Mouse (Mus musculus): ENCODE data around the gene Nob1. TPM values are rescaled to one million over a fixed set of nuclear protein-coding genes. Genes with fewer than 3 reads are reported as not detected.

Gene Nob1
- polyA plus RNA-seq, 1 experiment from 2014 or later, result 18.4 TPM

DNA sequence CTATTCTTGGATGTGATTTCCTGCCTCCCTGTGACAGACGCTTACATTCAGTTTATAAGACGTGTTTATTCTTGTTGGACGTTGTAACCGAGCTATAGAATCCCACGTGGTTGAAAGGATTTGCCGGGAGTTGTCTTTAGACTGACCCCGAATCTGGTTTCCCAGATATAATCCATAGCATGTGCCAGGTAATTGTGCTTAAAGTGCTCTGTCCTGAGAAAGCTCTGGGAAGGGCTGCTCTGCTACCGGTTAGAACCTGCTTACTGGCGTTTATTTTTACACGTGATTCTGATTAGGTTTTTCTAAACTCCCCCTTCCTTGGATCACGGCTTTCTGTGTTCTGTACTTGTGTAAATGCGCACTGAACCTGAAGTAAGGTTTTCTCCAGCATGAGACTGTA, 27.2 kb downstream of the Nob1 start:
- H3K9ac ChIP-seq (replicated peaks), result no peak overlapping the region
- ATAC-seq (no peak), DNase-seq (no peak)
- no peaks in the 10 kb centered on the region for H3K27me3 ChIP-seq (ENCODE audit: insufficient read depth, low read length)
- H3K4me2 ChIP-seq (ENCODE audit: low read depth, low read length), result no peak overlapping the region
- no peaks in the 10 kb centered on the region for H3K36me3 ChIP-seq (replicated peaks; ENCODE audit: insufficient read depth, low read length)
- WGBS (ENCODE audit: insufficient replicate concordance), result 69% methylated on average over 12 of the region's 12 CpGs
- no peak for TF ChIP-seq EP300 (IDR thresholded peaks at IDR 0.05; ENCODE audit: low read depth)
- no peak for TF ChIP-seq CTCF (IDR thresholded peaks at IDR 0.05; ENCODE audit: low read depth)
- peaks cover 6% of the 10 kb centered on the region for H3K4me1 ChIP-seq (ENCODE audit: insufficient read depth)
- no peak overlapping the region for H3K4me3 ChIP-seq (ENCODE audit: low read depth, low read length)
- H3K9me3 ChIP-seq (ENCODE audit: low read length), result no peaks in the 10 kb centered on the region
- H3K27ac ChIP-seq (ENCODE audit: low read depth), result no peak overlapping the region

DNA sequence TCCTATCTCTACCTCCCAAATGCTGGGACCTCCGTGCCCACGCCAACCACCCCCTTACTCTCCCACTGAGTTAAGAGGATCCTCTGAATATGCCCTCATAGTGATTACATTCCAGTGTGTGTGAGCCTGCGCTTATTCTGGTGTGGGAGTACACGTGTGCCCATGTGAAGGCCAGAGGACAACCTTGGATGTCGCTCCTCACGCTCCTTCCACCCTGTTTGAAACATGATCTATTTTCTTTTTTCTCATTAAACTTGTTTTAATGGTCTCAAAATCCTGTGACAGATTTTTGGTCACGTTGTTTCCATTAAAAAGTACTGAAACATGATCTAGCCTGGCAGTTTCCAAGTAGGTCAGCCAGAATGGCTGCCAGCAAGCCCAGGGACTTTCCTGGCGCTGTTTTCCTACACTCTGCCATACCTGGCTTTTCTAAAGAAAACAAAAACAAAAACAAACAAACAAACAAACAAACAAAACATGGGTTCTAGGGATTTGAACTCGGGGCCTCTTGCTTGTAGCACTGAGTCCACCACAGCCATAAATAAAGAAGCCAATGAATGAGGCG, 28.7 kb downstream of the Nob1 start:
- DNase-seq (no peak), ATAC-seq (no peak)
- no peaks in the 10 kb centered on the region for H3K36me3 ChIP-seq (replicated peaks; ENCODE audit: insufficient read depth, low read length)
- H3K4me2 ChIP-seq (ENCODE audit: low read depth, low read length), result no peak overlapping the region
- H3K4me1 ChIP-seq (ENCODE audit: insufficient read depth), result peaks cover under 1% of the 10 kb centered on the region; the same call in 1 of the 2 replicates
- TF ChIP-seq EP300 (IDR thresholded peaks at IDR 0.05; ENCODE audit: low read depth) (no peak), CTCF (IDR thresholded peaks at IDR 0.05; ENCODE audit: low read depth) (no peak)
- no peaks in the 10 kb centered on the region for H3K27me3 ChIP-seq (ENCODE audit: insufficient read depth, low read length)
- 88% methylated on average over 10 of the region's 10 CpGs for WGBS (ENCODE audit: insufficient replicate concordance)
- no peaks in the 10 kb centered on the region for H3K9me3 ChIP-seq (ENCODE audit: low read length)
- no peak overlapping the region for H3K9ac ChIP-seq (replicated peaks)
- no peak overlapping the region for H3K27ac ChIP-seq (ENCODE audit: low read depth)
- H3K4me3 ChIP-seq (ENCODE audit: low read depth, low read length), result no peak overlapping the region

DNA sequence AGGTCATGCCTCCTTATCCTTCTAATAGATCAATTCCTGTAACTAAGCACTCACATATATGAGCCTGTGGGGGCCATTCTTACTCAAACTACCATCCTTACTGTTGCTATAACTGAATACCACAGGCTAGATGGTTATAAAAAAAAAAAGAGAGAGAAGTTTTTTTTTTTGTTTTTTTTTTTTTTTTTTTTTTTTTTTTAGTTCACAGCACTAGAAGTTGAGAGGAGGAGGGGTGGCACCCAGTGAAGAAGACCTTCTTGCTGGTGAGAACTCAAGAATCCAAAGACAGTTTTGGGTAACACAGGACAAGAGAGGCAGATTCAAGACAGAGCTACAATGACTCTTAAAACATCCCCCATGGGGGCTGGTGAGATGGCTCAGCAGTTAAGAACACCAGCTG, 29.5 kb downstream of the Nob1 start:
- no peak for TF ChIP-seq CTCF (IDR thresholded peaks at IDR 0.05; ENCODE audit: low read depth)
- no peak for TF ChIP-seq EP300 (IDR thresholded peaks at IDR 0.05; ENCODE audit: low read depth)
- H3K27me3 ChIP-seq (ENCODE audit: insufficient read depth, low read length), result no peaks in the 10 kb centered on the region
- H3K9me3 ChIP-seq (ENCODE audit: low read length), result no peaks in the 10 kb centered on the region
- no peak overlapping the region for H3K4me2 ChIP-seq (ENCODE audit: low read depth, low read length)
- H3K9ac ChIP-seq (replicated peaks), result no peak overlapping the region
- ATAC-seq (no peak), DNase-seq (no peak)
- no peaks in the 10 kb centered on the region for H3K4me1 ChIP-seq (ENCODE audit: insufficient read depth)
- H3K27ac ChIP-seq (ENCODE audit: low read depth), result no peak overlapping the region
- H3K4me3 ChIP-seq (ENCODE audit: low read depth, low read length), result no peak overlapping the region
- H3K36me3 ChIP-seq (replicated peaks; ENCODE audit: insufficient read depth, low read length), result no peaks in the 10 kb centered on the region

DNA sequence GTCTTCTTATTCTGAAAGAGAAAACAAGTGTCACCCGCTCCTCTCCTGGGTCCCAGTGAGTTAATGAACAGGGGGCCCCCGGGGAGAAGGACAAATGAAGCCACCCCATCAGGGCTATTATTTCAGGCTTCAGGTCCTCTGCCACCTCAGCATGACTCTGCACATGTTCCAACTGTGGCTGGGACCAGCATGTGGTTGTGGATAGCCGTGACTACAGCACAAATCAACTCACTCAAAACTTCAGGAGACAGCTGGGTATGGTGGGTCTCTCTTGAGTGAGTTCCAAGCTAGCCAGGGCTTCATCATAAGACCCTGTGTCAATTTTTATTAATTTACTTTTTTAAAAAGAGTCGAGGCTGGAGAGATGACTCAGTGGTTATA, 33.7 kb downstream of the Nob1 start:
- H3K27ac ChIP-seq (ENCODE audit: low read depth), result no peak overlapping the region
- H3K27me3 ChIP-seq (ENCODE audit: insufficient read depth, low read length), result no peaks in the 10 kb centered on the region
- H3K36me3 ChIP-seq (replicated peaks; ENCODE audit: insufficient read depth, low read length), result no peaks in the 10 kb centered on the region
- no peak for TF ChIP-seq CTCF (IDR thresholded peaks at IDR 0.05; ENCODE audit: low read depth)
- no peak for TF ChIP-seq EP300 (IDR thresholded peaks at IDR 0.05; ENCODE audit: low read depth)
- H3K9ac ChIP-seq (replicated peaks), result no peak overlapping the region
- WGBS (ENCODE audit: insufficient replicate concordance), result 53% methylated on average over 4 of the region's 4 CpGs
- ATAC-seq (no peak), DNase-seq (no peak)
- H3K4me3 ChIP-seq (ENCODE audit: low read depth, low read length), result no peak overlapping the region
- no peaks in the 10 kb centered on the region for H3K9me3 ChIP-seq (ENCODE audit: low read length)
- no peak overlapping the region for H3K4me2 ChIP-seq (ENCODE audit: low read depth, low read length)
- no peaks in the 10 kb centered on the region for H3K4me1 ChIP-seq (ENCODE audit: insufficient read depth)

- DNase-seq (no peak), ATAC-seq (no peak)
- TF ChIP-seq EP300 (IDR thresholded peaks at IDR 0.05; ENCODE audit: low read depth) (no peak), CTCF (IDR thresholded peaks at IDR 0.05; ENCODE audit: low read depth) (no peak)
- Histone ChIP-seq H3K27ac (ENCODE audit: low read depth) (no peak overlapping the region), H3K9me3 (ENCODE audit: low read length) (no peaks in the 10 kb centered on the region), H3K27me3 (ENCODE audit: insufficient read depth, low read length) (no peaks in the 10 kb centered on the region), H3K4me3 (ENCODE audit: low read depth, low read length) (no peak overlapping the region), H3K36me3 (replicated peaks; ENCODE audit: insufficient read depth, low read length) (no peaks in the 10 kb centered on the region), H3K9ac (replicated peaks) (no peak overlapping the region), H3K4me1 (ENCODE audit: insufficient read depth) (no peaks in the 10 kb centered on the region), H3K4me2 (ENCODE audit: low read depth, low read length) (no peak overlapping the region)
- 90% methylated on average over 16 of the region's 16 CpGs for WGBS (ENCODE audit: insufficient replicate concordance)
These were observed 34.2 kb downstream of the Nob1 start for GRCm38 (mm10) chr8:107390476-107391135.

- Histone ChIP-seq H3K27me3 (ENCODE audit: insufficient read depth, low read length) (no peaks in the 10 kb centered on the region), H3K9ac (replicated peaks) (no peak overlapping the region), H3K36me3 (replicated peaks; ENCODE audit: insufficient read depth, low read length) (no peaks in the 10 kb centered on the region), H3K4me3 (ENCODE audit: low read depth, low read length) (no peak overlapping the region), H3K27ac (ENCODE audit: low read depth) (no peak overlapping the region), H3K9me3 (ENCODE audit: low read length) (no peaks in the 10 kb centered on the region), H3K4me2 (ENCODE audit: low read depth, low read length) (no peak overlapping the region), H3K4me1 (ENCODE audit: insufficient read depth) (no peaks in the 10 kb centered on the region)
- 75% methylated on average over 8 of the region's 8 CpGs for WGBS (ENCODE audit: insufficient replicate concordance)
- peak; percentile 31 for DNase-seq
- no peak for ATAC-seq
- TF ChIP-seq CTCF (IDR thresholded peaks at IDR 0.05; ENCODE audit: low read depth) (no peak), EP300 (IDR thresholded peaks at IDR 0.05; ENCODE audit: low read depth) (no peak)
These were observed 35.3 kb downstream of the Nob1 start for GRCm38 (mm10) chr8:107389557-107389956.

All from liver, postnatal 0 days (tissue).